In genomic region chr10:117411131-117411530, GRCm38 (mm10) we compare ENCODE assay signal across 22 mouse cellular contexts. TPM values are rescaled to one million over a fixed set of nuclear protein-coding genes. Genes with fewer than 3 reads are reported as not detected.
A peak's percentile ranks its signal among the peaks of the same experiment; 100 is the strongest.
DNase-seq lines count a peak whose midpoint lies in the region; ATAC-seq and TF ChIP-seq lines count a peak whose summit lies in the region.
"Had no signal": no experiment of that assay in that cellular context is flagged by ENCODE, and none has a peak within 500 bp of the region (broad histone marks: within the 10 kb centered on the region; RNA-seq: fewer than 3 reads in every experiment).

No protein-coding gene starts in this region.

- 0 out of 2 replicates have a peak overlapping the region, but pooled peaks have one; percentile 16 for H3K27ac ChIP-seq in forebrain, embryonic 10.5 days
- H3K27ac ChIP-seq in forebrain, embryonic 15.5 days (replicated peaks) = no peak overlapping the region
- H3K27ac ChIP-seq in liver, postnatal 0 days (ENCODE audit: low read depth) = peak overlapping the region; percentile 88
- H3K27ac ChIP-seq in midbrain, embryonic 15.5 days = no peak overlapping the region
- H3K27ac ChIP-seq in intestine, embryonic 16.5 days (ENCODE audit: low read length) = no peak overlapping the region
- H3K27ac ChIP-seq: embryonic facial prominence, embryonic 13.5 days; heart, embryonic 10.5 days; hindbrain, embryonic 15.5 days; kidney, postnatal 0 days; macrophage; midbrain, embryonic 12.5 days; stomach, postnatal 0 days had no signal

- no peaks in the 10 kb centered on the region for H3K36me3 ChIP-seq in forebrain, embryonic 10.5 days (replicated peaks)
- H3K36me3 ChIP-seq in forebrain, embryonic 15.5 days = no peaks in the 10 kb centered on the region
- no peaks in the 10 kb centered on the region for H3K36me3 ChIP-seq in liver, postnatal 0 days (replicated peaks; ENCODE audit: insufficient read depth, low read length)
- H3K36me3 ChIP-seq in midbrain, embryonic 15.5 days (replicated peaks) = no peaks in the 10 kb centered on the region
- no peaks in the 10 kb centered on the region for H3K36me3 ChIP-seq in intestine, embryonic 16.5 days (ENCODE audit: control insufficient read depth, insufficient read depth, low read length)
- H3K36me3 ChIP-seq: embryonic facial prominence, embryonic 13.5 days; heart, embryonic 10.5 days; hindbrain, embryonic 15.5 days; midbrain, embryonic 12.5 days had no signal

- TF ChIP-seq EP300 in liver, postnatal 0 days (IDR thresholded peaks at IDR 0.05; ENCODE audit: low read depth) = no peak

- H3K4me3 ChIP-seq in forebrain, embryonic 10.5 days = no peak overlapping the region
- H3K4me3 ChIP-seq in forebrain, embryonic 15.5 days = no peak overlapping the region
- no peak overlapping the region for H3K4me3 ChIP-seq in liver, postnatal 0 days (ENCODE audit: low read depth, low read length)
- H3K4me3 ChIP-seq in midbrain, embryonic 15.5 days = no peak overlapping the region
- H3K4me3 ChIP-seq in intestine, embryonic 16.5 days (ENCODE audit: low read length) = no peak overlapping the region
- H3K4me3 ChIP-seq: embryonic facial prominence, embryonic 13.5 days; hindbrain, embryonic 15.5 days; midbrain, embryonic 12.5 days had no signal

- H3K27me3 ChIP-seq in forebrain, embryonic 10.5 days (ENCODE audit: poor library complexity, severe bottlenecking) = no peaks in the 10 kb centered on the region
- H3K27me3 ChIP-seq in forebrain, embryonic 15.5 days = no peaks in the 10 kb centered on the region
- no peaks in the 10 kb centered on the region for H3K27me3 ChIP-seq in liver, postnatal 0 days (ENCODE audit: insufficient read depth, low read length)
- H3K27me3 ChIP-seq in midbrain, embryonic 15.5 days (replicated peaks) = no peaks in the 10 kb centered on the region
- H3K27me3 ChIP-seq in intestine, embryonic 16.5 days (replicated peaks; ENCODE audit: control insufficient read depth, insufficient read depth, low read length) = no peaks in the 10 kb centered on the region
- H3K27me3 ChIP-seq: embryonic facial prominence, embryonic 13.5 days; hindbrain, embryonic 15.5 days had no signal

- peaks cover 33% of the 10 kb centered on the region for H3K4me1 ChIP-seq in forebrain, embryonic 10.5 days
- no peaks in the 10 kb centered on the region for H3K4me1 ChIP-seq in forebrain, embryonic 15.5 days
- peaks cover 11% of the 10 kb centered on the region for H3K4me1 ChIP-seq in liver, postnatal 0 days (ENCODE audit: insufficient read depth)
- H3K4me1 ChIP-seq in midbrain, embryonic 15.5 days = no peaks in the 10 kb centered on the region
- no peaks in the 10 kb centered on the region for H3K4me1 ChIP-seq in intestine, embryonic 16.5 days (ENCODE audit: control insufficient read depth, insufficient read depth, low read length)

- 63% methylated on average over 6 of the region's 6 CpGs for WGBS in forebrain, embryonic 10.5 days
- WGBS in forebrain, embryonic 15.5 days = 42% methylated on average over 6 of the region's 6 CpGs
- 68% methylated on average over 6 of the region's 6 CpGs for WGBS in liver, postnatal 0 days (ENCODE audit: insufficient replicate concordance)
- WGBS in midbrain, embryonic 15.5 days = 29% methylated on average over 6 of the region's 6 CpGs
- WGBS in intestine, embryonic 16.5 days = 64% methylated on average over 6 of the region's 6 CpGs

- no peak overlapping the region for H3K4me2 ChIP-seq in forebrain, embryonic 15.5 days (replicated peaks)
- H3K4me2 ChIP-seq in liver, postnatal 0 days (ENCODE audit: low read depth, low read length) = peak overlapping the region; percentile 48; the same call in 1 of the 2 replicates
- H3K4me2 ChIP-seq in midbrain, embryonic 15.5 days = no peak overlapping the region
- no peak overlapping the region for H3K4me2 ChIP-seq in intestine, embryonic 16.5 days (ENCODE audit: low read depth, low read length)
- H3K4me2 ChIP-seq: embryonic facial prominence, embryonic 13.5 days; hindbrain, embryonic 15.5 days; midbrain, embryonic 12.5 days had no signal

- no peak for TF ChIP-seq CTCF in liver, postnatal 0 days (IDR thresholded peaks at IDR 0.05; ENCODE audit: low read depth)

- H3K9me3 ChIP-seq in forebrain, embryonic 10.5 days = no peaks in the 10 kb centered on the region
- no peaks in the 10 kb centered on the region for H3K9me3 ChIP-seq in forebrain, embryonic 15.5 days
- H3K9me3 ChIP-seq in liver, postnatal 0 days (ENCODE audit: low read length) = no peaks in the 10 kb centered on the region
- no peaks in the 10 kb centered on the region for H3K9me3 ChIP-seq in midbrain, embryonic 15.5 days
- H3K9me3 ChIP-seq in intestine, embryonic 16.5 days (ENCODE audit: control insufficient read depth, low read length) = no peaks in the 10 kb centered on the region
- H3K9me3 ChIP-seq: embryonic facial prominence, embryonic 13.5 days; heart, embryonic 10.5 days; hindbrain, embryonic 15.5 days; midbrain, embryonic 12.5 days had no signal

- no peak for ATAC-seq in forebrain, embryonic 15.5 days (replicated peaks)
- ATAC-seq in liver, postnatal 0 days = no peak
- ATAC-seq in midbrain, embryonic 15.5 days (replicated peaks) = peak; percentile 50; the same call in 1 of the 2 replicates
- no peak for ATAC-seq in intestine, embryonic 16.5 days
- ATAC-seq: CD4-positive, CD25-positive, alpha-beta regulatory T cell, adult 4 months had no signal

- H3K9ac ChIP-seq in forebrain, embryonic 15.5 days (replicated peaks) = no peak overlapping the region
- no peak overlapping the region for H3K9ac ChIP-seq in liver, postnatal 0 days (replicated peaks)
- H3K9ac ChIP-seq in midbrain, embryonic 15.5 days = no peak overlapping the region
- no peak overlapping the region for H3K9ac ChIP-seq in intestine, embryonic 16.5 days (ENCODE audit: low read depth, low read length)
- H3K9ac ChIP-seq: embryonic facial prominence, embryonic 13.5 days; hindbrain, embryonic 15.5 days; midbrain, embryonic 12.5 days had no signal

- no peak for DNase-seq in forebrain, embryonic 10.5 days (ENCODE audit: extremely low spot score, low spot score)
- no peak for DNase-seq in liver, postnatal 0 days
- DNase-seq in liver (no peak), R1 (ENCODE audit: low read depth, low spot score) (peak; percentile 95)
- no peak for DNase-seq in yolk sac, embryonic 10.5 days (ENCODE audit: low spot score)
- DNase-seq: adrenal gland, postnatal 14 days; cerebellum, adult 11 months; cerebellum, postnatal 10 days; kidney, adult 18-20 months; layer of hippocampus, postnatal 36 days; lung, adult 18-20 months had no signal

RNA-seq across cellular contexts. Expression of gene Cpsf6, which starts 31.3 kb away (rescaled TPM):
- polyA plus RNA-seq in forebrain, embryonic 10.5 days (2016; fragmentation: Nextera tagmentation; extraction: Ambion mirVana) = 243 and 253 TPM in 2 replicates
- polyA plus RNA-seq in forebrain, embryonic 15.5 days (2015; fragmentation: Nextera tagmentation; extraction: Ambion mirVana) = 201 and 205 TPM in 2 replicates
- 34.4 and 38.6 TPM in 2 replicates for polyA plus RNA-seq in liver, postnatal 0 days (2015; fragmentation: Nextera tagmentation; extraction: Ambion mirVana)
- polyA plus RNA-seq in midbrain, embryonic 15.5 days (2015; fragmentation: Nextera tagmentation; extraction: Ambion mirVana) = 148 and 154 TPM in 2 replicates
- 105 and 110 TPM in 2 replicates for polyA plus RNA-seq in intestine, embryonic 16.5 days (2015; fragmentation: Nextera tagmentation; extraction: Ambion mirVana)

Comparison
In these comparisons a context has a peak if more than half of its experiments do, and no peak if none do; other contexts are left out.
1. H3K27ac ChIP-seq: peak in forebrain, embryonic 10.5 days (single experiment) and liver, postnatal 0 days (single experiment); none in forebrain, embryonic 15.5 days (single experiment), midbrain, embryonic 15.5 days (single experiment) and intestine, embryonic 16.5 days (single experiment).